In genomic region chr14:99046031-99046781, GRCm38 (mm10) we compare ENCODE assay signal across 8 mouse cellular contexts. TPM values are rescaled to one million over a fixed set of nuclear protein-coding genes. Genes with fewer than 3 reads are reported as not detected.
A peak's percentile ranks its signal among the peaks of the same experiment; 100 is the strongest.
DNase-seq lines count a peak whose midpoint lies in the region; ATAC-seq lines count a peak whose summit lies in the region.

Gene Mzt1 (minus strand): TSS chr14:99046134.
Gene Bora (plus strand): TSS chr14:99046222.

- H3K4me3 ChIP-seq in megakaryocyte, embryonic 14.5 days (replicated peaks): peak within 1 kb of the TSS; percentile 99

- H3K4me1 ChIP-seq in megakaryocyte, embryonic 14.5 days: peaks cover 56% of the 10 kb centered on the region

- ATAC-seq in common myeloid progenitor, adult 5-6 weeks (replicated peaks; ENCODE audit: low read depth, poor library complexity, severe bottlenecking): peak; percentile 78

- H3K36me3 ChIP-seq in megakaryocyte, embryonic 14.5 days (replicated peaks; ENCODE audit: low read length): peaks cover 24% of the 10 kb centered on the region

- DNase-seq in ZHBTc4 (ENCODE audit: low read depth, low spot score): peak; percentile 99
- peak; percentile 78 to 84 for DNase-seq in gastrocnemius, adult 8-10 months (ENCODE audit: low spot score in 2 of 2)
- peak; percentile 61 for DNase-seq in hindlimb bud, embryonic 11.5 days (ENCODE audit: extremely low spot score, low read depth, low spot score)
- peak; percentile 81 to 90 for DNase-seq in left cerebral cortex, adult 8-10 months (ENCODE audit: low spot score in 2 of 2)
- peak; percentile 95 for DNase-seq in right cerebral cortex, postnatal 10 days (ENCODE audit: low spot score in 2 of 2)
- DNase-seq in urinary bladder, postnatal 25 days (ENCODE audit: low spot score): peak; percentile 82

- H3K27me3 ChIP-seq in megakaryocyte, embryonic 14.5 days (replicated peaks): no peaks in the 10 kb centered on the region

- no peaks in the 10 kb centered on the region for H3K9me3 ChIP-seq in megakaryocyte, embryonic 14.5 days

RNA-seq across cellular contexts. Expression of gene Mzt1, which starts in this region (rescaled TPM):
- total RNA-seq in common myeloid progenitor, adult 5-6 weeks (2017): 54.3 and 68.8 TPM in 2 replicates
- 10 to 100 TPM; 38.3 to 48.0 (median 38.5) TPM for total RNA-seq in gastrocnemius, adult 8-10 months (2022)
- total RNA-seq in left cerebral cortex, adult 8-10 months (2022): 10 to 100 TPM; 58.6 to 66.6 (median 63.0) TPM
- 0.75 and 8.5 TPM in 2 replicates for polyA plus RNA-seq in megakaryocyte, embryonic 14.5 days (2012; ENCODE audit: insufficient read depth, low replicate concordance)

RNA-seq across cellular contexts. Expression of gene Bora, which starts in this region (rescaled TPM):
- total RNA-seq in common myeloid progenitor, adult 5-6 weeks (2017): 54.0 and 62.4 TPM in 2 replicates
- 1 to 10 TPM in 1 of 4 experiments, under 1 TPM in 3; 0.51 to 1.0 (median 0.73) TPM for total RNA-seq in gastrocnemius, adult 8-10 months (2022)
- total RNA-seq in left cerebral cortex, adult 8-10 months (2022): 1 to 10 TPM; 2.6 to 3.3 (median 3.0) TPM
- polyA plus RNA-seq in megakaryocyte, embryonic 14.5 days (2012; ENCODE audit: insufficient read depth, low replicate concordance): 2.0 and 4.1 TPM in 2 replicates

Comparison
In these comparisons a context has a peak if more than half of its experiments do, and no peak if none do; other contexts are left out.
1. Peak in every context shown above with its lines: DNase-seq, ATAC-seq and H3K4me3 ChIP-seq.
2. RNA of gene Bora (total RNA-seq): 54.0 to 62.4 TPM in common myeloid progenitor, adult 5-6 weeks; 2.6 to 3.3 TPM in left cerebral cortex, adult 8-10 months and 0.51 to 1.0 TPM in gastrocnemius, adult 8-10 months; every median in the first group is over 10 times any median in the second.